Mouse (Mus musculus) thymus, postnatal 14 days (tissue): ENCODE results near the gene Tubb4a.
A peak's percentile ranks its signal among the peaks of the same experiment; 100 is the strongest.
"Not testable (repeated sequence)": the region's sequence is repeated elsewhere in the genome, so short reads cannot be mapped to it uniquely, and the experiment has no call there.

Experiments used
- DNase-seq: peaks from one replicate; pipeline ENCODE4 v3.0.0; 2021

The Tubb4a gene

GRCm38 (mm10) chr17:57087049-57087832 lies at the start of gene Tubb4a:
TSS of gene Tubb4a (minus strand) at chr17:57087782.
- no peak for DNase-seq

- DNase-seq: no peak
These were observed 48.1 kb upstream of the Tubb4a start for GRCm38 (mm10) chr17:57135635-57136034.

GRCm38 (mm10) chr17:57134693-57135092 lies 47.1 kb upstream of the Tubb4a start:
- DNase-seq: no peak

GRCm38 (mm10) chr17:57134021-57134420 lies 46.4 kb upstream of the Tubb4a start:
- not testable (repeated sequence) for DNase-seq

GRCm38 (mm10) chr17:57131793-57132192 lies 44.2 kb upstream of the Tubb4a start:
- no peak for DNase-seq

GRCm38 (mm10) chr17:57125853-57126622 lies 38.5 kb upstream of the Tubb4a start:
- DNase-seq: no peak

GRCm38 (mm10) chr17:57124792-57125191 lies 37.2 kb upstream of the Tubb4a start:
- no peak for DNase-seq

GRCm38 (mm10) chr17:57123192-57124118 lies 35.9 kb upstream of the Tubb4a start:
- no peak for DNase-seq

GRCm38 (mm10) chr17:57121856-57122255 lies 34.3 kb upstream of the Tubb4a start:
- no peak for DNase-seq

GRCm38 (mm10) chr17:57118524-57119349 lies 31.2 kb upstream of the Tubb4a start:
- DNase-seq: peak; percentile 21

GRCm38 (mm10) chr17:57116801-57117200 lies 29.2 kb upstream of the Tubb4a start:
- DNase-seq: no peak

- no peak for DNase-seq
These were observed 25.3 kb upstream of the Tubb4a start for GRCm38 (mm10) chr17:57112768-57113474.

GRCm38 (mm10) chr17:57110005-57110404 lies 22.4 kb upstream of the Tubb4a start:
- DNase-seq: no peak

- DNase-seq: no peak
These were observed 21.1 kb upstream of the Tubb4a start for GRCm38 (mm10) chr17:57108666-57109171.

- DNase-seq: no peak
These were observed 20.6 kb upstream of the Tubb4a start for GRCm38 (mm10) chr17:57108040-57108665.

GRCm38 (mm10) chr17:57107064-57107463 lies 19.5 kb upstream of the Tubb4a start:
- DNase-seq: no peak

- DNase-seq: no peak
These were observed 18.4 kb upstream of the Tubb4a start for GRCm38 (mm10) chr17:57106035-57106368.

- peak; percentile 38 for DNase-seq
These were observed 17.8 kb upstream of the Tubb4a start, which contains the start of gene Tnfsf9 for GRCm38 (mm10) chr17:57105181-57106034. TSS of gene Tnfsf9 (plus strand) at chr17:57105325.

- DNase-seq: no peak
These were observed 16.9 kb upstream of the Tubb4a start for GRCm38 (mm10) chr17:57104496-57104895.

GRCm38 (mm10) chr17:57102276-57102675 lies 14.7 kb upstream of the Tubb4a start:
- no peak for DNase-seq
